Mouse (Mus musculus) gastrocnemius, adult 18-20 months (tissue): Measurements from ENCODE around the gene Rccd1. TPM values are rescaled to one million over a fixed set of nuclear protein-coding genes. Genes with fewer than 3 reads are reported as not detected.

Experiments
- DNase-seq: peaks from one replicate; pipeline ENCODE4 v3.0.0; 2021; ENCODE audit warnings: low spot score
- long read RNA-seq, 2 experiments: library from polyadenylated mRNA; stranded (forward); transcript quantifications; one replicate each; pipeline ENCODE4 v2.0.0; 2021
- total RNA-seq, 2 experiments: library from RNA; stranded (reverse); gene quantifications; 2 replicates each; pipeline ENCODE4 v1.2.3; 2021

The Rccd1 gene
- total RNA-seq: 1 to 10 TPM; 6.7 to 7.8 TPM
- long read RNA-seq, experiment 1, partial matches to known transcripts: 0 of 5 reads
- long read RNA-seq, experiment 1, other reads (novel, unspliced or antisense): 5 of 5 reads
- long read RNA-seq, experiment 2, partial matches to known transcripts: 0 of 1 reads
- long read RNA-seq, experiment 2, other reads (novel, unspliced or antisense): 1 of 1 reads

- DNase-seq: peak; percentile 94
Observed at GRCm38 (mm10) chr7:80324043-80324815, at the start of gene Rccd1. Gene Rccd1, minus strand, starts transcription at chr7:80324454.

- DNase-seq: no peak
Observed at GRCm38 (mm10) chr7:80373850-80374249, 49.6 kb upstream of the Rccd1 start.

- DNase-seq: no peak
Observed at GRCm38 (mm10) chr7:80373352-80373751, 49.1 kb upstream of the Rccd1 start.

- no peak for DNase-seq
Observed at GRCm38 (mm10) chr7:80372667-80373066, 48.4 kb upstream of the Rccd1 start.

GRCm38 (mm10) chr7:80372166-80372565 is 47.9 kb upstream of the Rccd1 start:
- no peak for DNase-seq

- DNase-seq: peak; percentile 74
Observed at GRCm38 (mm10) chr7:80371041-80371751, 46.9 kb upstream of the Rccd1 start, which contains the start of gene Man2a2. Gene Man2a2, minus strand, starts transcription at chr7:80371375.

- peak; percentile 92 for DNase-seq
Observed at GRCm38 (mm10) chr7:80370649-80371040, 46.4 kb upstream of the Rccd1 start.

GRCm38 (mm10) chr7:80369967-80370431 is 45.7 kb upstream of the Rccd1 start:
- DNase-seq: no peak

- DNase-seq: no peak
Observed at GRCm38 (mm10) chr7:80369461-80369860, 45.2 kb upstream of the Rccd1 start.

- DNase-seq: no peak
Observed at GRCm38 (mm10) chr7:80368635-80369421, 44.6 kb upstream of the Rccd1 start.

- no peak for DNase-seq
Observed at GRCm38 (mm10) chr7:80368009-80368408, 43.8 kb upstream of the Rccd1 start.

GRCm38 (mm10) chr7:80367232-80367631 is 43.0 kb upstream of the Rccd1 start:
- no peak for DNase-seq

- DNase-seq: peak; percentile 65
Observed at GRCm38 (mm10) chr7:80365759-80366158, 41.5 kb upstream of the Rccd1 start.

- DNase-seq: no peak
Observed at GRCm38 (mm10) chr7:80360435-80360834, 36.2 kb upstream of the Rccd1 start.

GRCm38 (mm10) chr7:80358039-80358438 is 33.8 kb upstream of the Rccd1 start:
- no peak for DNase-seq

- no peak for DNase-seq
Observed at GRCm38 (mm10) chr7:80357156-80357555, 32.9 kb upstream of the Rccd1 start.

- DNase-seq: no peak
Observed at GRCm38 (mm10) chr7:80356351-80356750, 32.1 kb upstream of the Rccd1 start.

- DNase-seq: peak; percentile 71
Observed at GRCm38 (mm10) chr7:80352920-80353319, 28.7 kb upstream of the Rccd1 start.

- no peak for DNase-seq
Observed at GRCm38 (mm10) chr7:80350808-80351207, 26.6 kb upstream of the Rccd1 start.

GRCm38 (mm10) chr7:80347670-80348586 is 23.7 kb upstream of the Rccd1 start:
- DNase-seq: no peak
